Mouse (Mus musculus) CH12.LX (cell line): ENCODE data around the gene Epha3. TPM values are rescaled to one million over a fixed set of nuclear protein-coding genes. Genes with fewer than 3 reads are reported as not detected.

Experiments
- DNase-seq: peaks from one replicate; pipeline ENCODE4 v3.0.0-alpha.2; 2013; ENCODE audit errors: extremely low read depth
- H3K27ac ChIP-seq: 2 replicates; pipeline ENCODE4 v1.5.1; 2012; ENCODE audit warnings: low read depth, mild to moderate bottlenecking, control low read depth, moderate library complexity; ENCODE audit not compliant: insufficient read depth
- H3K27me3 ChIP-seq: replicated peaks from 2 replicates; pipeline ENCODE3; 2012; ENCODE audit warnings: inconsistent platforms
- H3K36me3 ChIP-seq, 2 experiments: replicated peaks in 1 of 2; 2 replicates each; pipeline versions ENCODE3 to v1.6.1; 2012; ENCODE audit warnings: inconsistent platforms in 1 of 2, low read length in 1 of 2, mild to moderate bottlenecking in 1 of 2, mixed read lengths in 1 of 2, moderate library complexity in 1 of 2; ENCODE audit not compliant: control insufficient read depth in 1 of 2, insufficient read depth in 1 of 2
- H3K4me1 ChIP-seq, 2 experiments: 2 replicates each; pipeline ENCODE4 v1.6.1; 2012; ENCODE audit warnings: inconsistent platforms in 1 of 2, moderate library complexity in 1 of 2; ENCODE audit not compliant: insufficient read depth in 2 of 2, control insufficient read depth in 1 of 2
- H3K4me2 ChIP-seq: 2 replicates; pipeline ENCODE4 v1.6.1; 2012; ENCODE audit warnings: low read depth, mild to moderate bottlenecking, control low read depth; ENCODE audit not compliant: poor library complexity, insufficient read depth, severe bottlenecking
- H3K4me3 ChIP-seq, 3 experiments: fragments of 150-350 bp in 1 of 3; sonication (generic) in 1 of 3; replicated peaks in 1 of 3; 2 replicates each; pipeline versions ENCODE3 to v1.5.1; 2011 to 2012; ENCODE audit warnings: low read depth in 2 of 3, low read length in 2 of 3, mild to moderate bottlenecking in 2 of 3, moderate library complexity in 2 of 3, control low read depth in 1 of 3, improper control_type of control experiment in 1 of 3, inconsistent platforms in 1 of 3, mixed read lengths in 1 of 3; ENCODE audit not compliant: poor library complexity in 1 of 3
- H3K79me2 ChIP-seq: replicated peaks from 2 replicates; pipeline ENCODE4 v1.6.1; 2012; ENCODE audit warnings: mild to moderate bottlenecking, moderate library complexity; ENCODE audit not compliant: control insufficient read depth, poor library complexity, insufficient read depth, severe bottlenecking; ENCODE audit errors: extremely low read depth
- H3K9ac ChIP-seq: 2 replicates; pipeline ENCODE4 v1.6.1; 2012; ENCODE audit warnings: low read depth, mild to moderate bottlenecking, control low read depth, moderate library complexity; ENCODE audit not compliant: insufficient read depth
- H3K9me3 ChIP-seq: replicated peaks from 2 replicates; pipeline ENCODE3; 2012; ENCODE audit warnings: low read length, inconsistent platforms, mixed read lengths
- EP300 ChIP-seq: IDR thresholded peaks from 2 replicates; pipeline ENCODE4 v1.6.1; 2011; ENCODE audit warnings: low read length, improper control_type of control experiment
- ETS1 ChIP-seq: conservative IDR thresholded peaks from 2 replicates; pipeline ENCODE4 v1.6.1; 2012; ENCODE audit warnings: low read depth, mild to moderate bottlenecking, inconsistent platforms, low read length, improper control_type of control experiment, moderate library complexity
- IRF4 ChIP-seq: IDR thresholded peaks from 2 replicates; pipeline ENCODE4 v1.6.1; 2014; ENCODE audit warnings: low read depth, mild to moderate bottlenecking, inconsistent platforms, low read length, improper control_type of control experiment
- JUND ChIP-seq: conservative IDR thresholded peaks from 2 replicates; pipeline ENCODE4 v1.6.1; 2011; ENCODE audit warnings: low read depth, low read length, improper control_type of control experiment
- KAT2A ChIP-seq: IDR thresholded peaks from 2 replicates; pipeline ENCODE4 v1.6.1; 2012; ENCODE audit warnings: low read length, improper control_type of control experiment, inconsistent platforms; ENCODE audit not compliant: insufficient replicate concordance
- MAFK ChIP-seq: IDR thresholded peaks from 2 replicates; pipeline ENCODE4 v1.6.1; 2011; ENCODE audit warnings: low read length, improper control_type of control experiment; ENCODE audit not compliant: insufficient replicate concordance
- MAZ ChIP-seq: IDR thresholded peaks from 2 replicates; pipeline ENCODE4 v1.6.1; 2012; ENCODE audit warnings: low read depth, mild to moderate bottlenecking, inconsistent platforms, low read length, improper control_type of control experiment, moderate library complexity
- MXI1 ChIP-seq: IDR thresholded peaks from 2 replicates; pipeline ENCODE4 v1.6.1; 2011; ENCODE audit warnings: mild to moderate bottlenecking, low read depth, low read length, improper control_type of control experiment
- MYC ChIP-seq: IDR thresholded peaks from 2 replicates; pipeline ENCODE4 v1.6.1; 2011; ENCODE audit warnings: low read depth, mild to moderate bottlenecking, improper control_type of control experiment, low read length
- NELFE ChIP-seq: IDR thresholded peaks from 2 replicates; pipeline ENCODE4 v1.6.1; 2011; ENCODE audit warnings: low read depth, low read length, improper control_type of control experiment
- NRF1 ChIP-seq: IDR thresholded peaks from 2 replicates; pipeline ENCODE4 v1.6.1; 2014; ENCODE audit warnings: low read depth, mild to moderate bottlenecking, inconsistent platforms, low read length, improper control_type of control experiment, moderate library complexity
- POLR2AphosphoS2 ChIP-seq: IDR thresholded peaks from 2 replicates; pipeline ENCODE4 v1.6.1; 2011; ENCODE audit warnings: low read depth, low read length, improper control_type of control experiment
- SMC3 ChIP-seq: IDR thresholded peaks from 2 replicates; pipeline ENCODE4 v1.6.1; 2011; ENCODE audit warnings: low read depth, low read length, improper control_type of control experiment
- TCF12 ChIP-seq: IDR thresholded peaks from 2 replicates; pipeline ENCODE4 v1.6.1; 2014; ENCODE audit warnings: low read depth, mild to moderate bottlenecking, inconsistent platforms, low read length, improper control_type of control experiment
- UBTF ChIP-seq: IDR thresholded peaks from 2 replicates; pipeline ENCODE4 v1.6.1; 2012; ENCODE audit warnings: low read depth, mild to moderate bottlenecking, inconsistent platforms, low read length, improper control_type of control experiment, moderate library complexity
- ZMIZ1 ChIP-seq: IDR thresholded peaks from 2 replicates; pipeline ENCODE4 v1.6.1; 2012; ENCODE audit warnings: low read depth, mild to moderate bottlenecking, inconsistent platforms, low read length, improper control_type of control experiment
- dilution Hi-C: fragments of 300-500 bp; cut with MboI; formaldehyde crosslinking; loops from 2 replicates; pipeline ENCODE4 v1.14.3; 2020; ENCODE audit warnings: low sequenced_read_pairs; ENCODE audit not compliant: extremely low pct_unique_long_range_greater_than_20kb, extremely low pct_ligation_motif_present
- in situ Hi-C: fragments of 300-500 bp; cut with MboI; formaldehyde crosslinking; loops from 3 replicates; pipeline ENCODE4 v1.14.3; 2019; ENCODE audit warnings: low sequenced_read_pairs, low pct_ligation_motif_present, low pct_unique_long_range_greater_than_20kb, mixed read lengths
- polyA plus RNA-seq: library from polyadenylated mRNA; unstranded; fragments of >175 nt; gene quantifications from 2 replicates; pipeline ENCODE4 v1.2.1, GENCODE M21; 2012; ENCODE audit warnings: low read depth; ENCODE audit not compliant: insufficient read length
- total RNA-seq, 2 experiments: library from RNA; depleted of rRNA; stranded (reverse); fragments of 300-350 nt in 1 of 2; fragments of >200 nt in 1 of 2; gene quantifications; 2 replicates each; pipeline ENCODE4 v1.2.3; 2012 to 2014

Epha3 gene
- total and polyA plus RNA-seq, 3 experiments, result not detected

DNA sequence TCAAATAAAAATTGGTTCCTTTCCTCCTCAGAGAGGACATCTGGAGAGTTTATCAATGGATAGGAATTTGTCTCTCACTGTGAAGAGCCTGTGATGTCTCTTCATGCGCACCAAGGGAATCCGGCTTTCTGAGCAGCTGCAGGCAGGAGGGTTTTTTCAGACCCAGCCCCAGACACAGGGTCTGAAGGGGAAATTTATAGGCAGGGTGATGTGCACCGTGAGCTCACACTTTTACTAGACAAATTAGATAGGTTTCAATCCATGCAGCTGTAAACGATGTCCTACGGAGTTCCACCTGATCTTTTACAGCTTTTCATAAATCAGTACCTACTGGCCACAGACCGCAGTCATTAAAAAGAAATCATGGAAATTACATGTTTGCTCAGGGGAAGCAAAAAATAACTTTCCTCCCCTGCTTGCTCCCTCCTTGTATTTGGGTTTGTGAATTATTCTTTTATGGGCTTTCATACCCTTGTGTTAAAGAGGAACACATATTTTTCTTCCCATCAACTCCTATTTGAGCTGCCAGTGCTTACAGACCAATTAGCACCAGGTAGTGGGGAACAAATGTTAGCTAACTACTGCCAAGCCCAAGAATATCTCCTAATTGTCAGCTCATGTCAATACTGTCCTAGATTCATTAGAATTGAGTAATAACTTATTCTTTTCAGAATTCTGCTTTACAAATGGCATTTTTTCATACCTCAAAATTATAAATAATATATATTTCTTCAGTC, 307.4 kb downstream of the Epha3 start:
- TF ChIP-seq TCF12, result no peak
- no peak for TF ChIP-seq IRF4
- no peak for TF ChIP-seq MXI1
- no peak for TF ChIP-seq NELFE
- no peak for TF ChIP-seq EP300
- TF ChIP-seq MYC, result no peak
- no peak for TF ChIP-seq ZMIZ1
- no peak for TF ChIP-seq KAT2A
- Histone ChIP-seq H3K4me1 (no peaks in the 10 kb centered on the region), H3K4me3 (no peak overlapping the region), H3K27ac (no peak overlapping the region), H3K36me3 (no peaks in the 10 kb centered on the region), H3K79me2 (no peaks in the 10 kb centered on the region), H3K9me3 (peaks cover 41% of the 10 kb centered on the region), H3K27me3 (no peaks in the 10 kb centered on the region), H3K9ac (no peak overlapping the region), H3K4me2 (no peak overlapping the region)
- DNase-seq, result no peak
- in situ Hi-C loops (no loop called here), dilution Hi-C loops (no loop called here)

- Histone ChIP-seq H3K4me2 (no peak overlapping the region), H3K27ac (no peak overlapping the region), H3K4me1 (no peaks in the 10 kb centered on the region), H3K27me3 (no peaks in the 10 kb centered on the region), H3K9me3 (peaks cover 37% of the 10 kb centered on the region), H3K9ac (no peak overlapping the region), H3K79me2 (no peaks in the 10 kb centered on the region), H3K4me3 (no peak overlapping the region), H3K36me3 (no peaks in the 10 kb centered on the region)
- TF ChIP-seq UBTF, result no peak
- DNase-seq, result no peak
- in situ Hi-C loops, result no loop called here
- dilution Hi-C loops, result no loop called here
These were observed 311.4 kb downstream of the Epha3 start for GRCm38 (mm10) chr16:63552531-63552930.

DNA sequence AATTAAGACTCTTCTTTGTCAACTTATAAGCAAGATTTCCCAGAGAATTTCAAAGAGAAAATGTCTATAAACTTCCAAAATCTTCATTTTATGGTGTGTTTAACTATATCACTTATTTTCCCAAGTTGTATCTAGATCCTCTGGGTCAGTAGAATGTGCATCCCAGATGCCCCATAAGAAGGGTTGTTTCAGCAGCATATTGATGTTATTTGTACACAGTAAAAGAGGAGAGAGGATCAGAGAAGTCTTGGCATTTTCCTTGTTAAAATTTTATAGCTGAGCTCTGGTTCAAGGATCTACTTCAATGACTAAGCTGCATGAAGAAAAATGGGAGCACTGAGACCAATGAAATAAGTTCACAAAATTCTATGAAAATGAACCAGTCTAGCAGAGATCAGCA, 324.5 kb downstream of the Epha3 start:
- Histone ChIP-seq H3K79me2 (no peaks in the 10 kb centered on the region), H3K9me3 (peaks cover 30% of the 10 kb centered on the region), H3K4me1 (no peaks in the 10 kb centered on the region), H3K4me3 (no peak overlapping the region), H3K4me2 (no peak overlapping the region), H3K36me3 (no peaks in the 10 kb centered on the region), H3K27ac (no peak overlapping the region), H3K27me3 (no peaks in the 10 kb centered on the region), H3K9ac (no peak overlapping the region)
- in situ Hi-C loops, result no loop called here
- TF ChIP-seq MAZ (no peak), NRF1 (no peak), MAFK (no peak), MYC (no peak), POLR2AphosphoS2 (no peak), SMC3 (no peak), TCF12 (no peak), ETS1 (no peak), JUND (no peak), UBTF (no peak)
- DNase-seq, result no peak
- dilution Hi-C loops, result no loop called here
